Comparison of ENCODE assay signal across 12 mouse cellular contexts in genomic region chr4:141992530-141993204, GRCm38 (mm10).
"Had no signal": no experiment of that assay in that cellular context is flagged by ENCODE, and none has a peak within 500 bp of the region (broad histone marks: within the 10 kb centered on the region; RNA-seq: fewer than 3 reads in every experiment).

No protein-coding gene starts in this region.

- H3K27me3 ChIP-seq: liver, embryonic 15.5 days; neural tube, embryonic 15.5 days had no signal

- H3K4me2 ChIP-seq: liver, embryonic 11.5 days; liver, embryonic 15.5 days; midbrain, embryonic 12.5 days; neural tube, embryonic 15.5 days had no signal

- H3K36me3 ChIP-seq: limb, embryonic 10.5 days; liver, embryonic 15.5 days; midbrain, embryonic 12.5 days; neural tube, embryonic 15.5 days had no signal

- DNase-seq: kidney, postnatal 25 days; lung, adult 2 months; lung, postnatal 4 days; right cerebral cortex, postnatal 14 days; thymus, postnatal 4 days had no signal

- H3K9me3 ChIP-seq: limb, embryonic 10.5 days; liver, embryonic 15.5 days; midbrain, embryonic 12.5 days; neural tube, embryonic 15.5 days had no signal

- H3K4me3 ChIP-seq: left cerebral cortex, adult 2 months; limb, embryonic 10.5 days; liver, embryonic 15.5 days; midbrain, embryonic 12.5 days; myocyte; neural tube, embryonic 15.5 days had no signal

- H3K27ac ChIP-seq: left cerebral cortex, adult 2 months; limb, embryonic 10.5 days; liver, embryonic 15.5 days; midbrain, embryonic 12.5 days; neural tube, embryonic 15.5 days had no signal

- H3K9ac ChIP-seq: liver, embryonic 15.5 days; midbrain, embryonic 12.5 days; neural tube, embryonic 15.5 days had no signal
